Mouse (Mus musculus): ENCODE results near the gene Grik3. TPM values are rescaled to one million over a fixed set of nuclear protein-coding genes. Genes with fewer than 3 reads are reported as not detected.

The Grik3 gene
- total RNA-seq (2022) = under 1 TPM; 0.10 to 0.22 (median 0.17) TPM

GRCm38 (mm10) chr4:125490661-125491504 lies at the start of gene Grik3:
Gene Grik3, plus strand, starts transcription at chr4:125490700.
- no peak for DNase-seq (ENCODE audit: low spot score in 2 of 2)

- no peak for DNase-seq (ENCODE audit: low spot score in 2 of 2)
These were observed 48.7 kb upstream of the Grik3 start for GRCm38 (mm10) chr4:125441821-125442220.

GRCm38 (mm10) chr4:125444366-125444765 lies 46.1 kb upstream of the Grik3 start:
- no peak for DNase-seq (ENCODE audit: low spot score in 2 of 2)

GRCm38 (mm10) chr4:125450602-125451321 lies 39.7 kb upstream of the Grik3 start:
- no peak for DNase-seq (ENCODE audit: low spot score in 2 of 2)

- no peak for DNase-seq (ENCODE audit: low spot score in 2 of 2)
These were observed 38.7 kb upstream of the Grik3 start for GRCm38 (mm10) chr4:125451821-125452220.

- no peak for DNase-seq (ENCODE audit: low spot score in 2 of 2)
These were observed 34.0 kb upstream of the Grik3 start for GRCm38 (mm10) chr4:125456506-125456905.

- DNase-seq (ENCODE audit: low spot score in 2 of 2) = no peak
These were observed 33.1 kb upstream of the Grik3 start for GRCm38 (mm10) chr4:125457152-125458093.

GRCm38 (mm10) chr4:125459791-125460190 lies 30.7 kb upstream of the Grik3 start:
- no peak for DNase-seq (ENCODE audit: low spot score in 2 of 2)

- no peak for DNase-seq (ENCODE audit: low spot score in 2 of 2)
These were observed 20.7 kb upstream of the Grik3 start for GRCm38 (mm10) chr4:125469711-125470372.

- DNase-seq (ENCODE audit: low spot score in 2 of 2) = no peak
These were observed 15.6 kb upstream of the Grik3 start for GRCm38 (mm10) chr4:125474903-125475302.

- DNase-seq (ENCODE audit: low spot score in 2 of 2) = no peak
These were observed 12.4 kb upstream of the Grik3 start for GRCm38 (mm10) chr4:125478071-125478470.

- DNase-seq (ENCODE audit: low spot score in 2 of 2) = no peak
These were observed 9.2 kb upstream of the Grik3 start for GRCm38 (mm10) chr4:125481256-125481655.

- no peak for DNase-seq (ENCODE audit: low spot score in 2 of 2)
These were observed 6.4 kb upstream of the Grik3 start for GRCm38 (mm10) chr4:125484131-125484530.

GRCm38 (mm10) chr4:125485416-125486239 lies 4.9 kb upstream of the Grik3 start:
- DNase-seq (ENCODE audit: low spot score in 2 of 2) = no peak

- no peak for DNase-seq (ENCODE audit: low spot score in 2 of 2)
These were observed 3.9 kb upstream of the Grik3 start for GRCm38 (mm10) chr4:125486616-125487015.

- no peak for DNase-seq (ENCODE audit: low spot score in 2 of 2)
These were observed 3.5 kb upstream of the Grik3 start for GRCm38 (mm10) chr4:125487031-125487430.

- no peak for DNase-seq (ENCODE audit: low spot score in 2 of 2)
These were observed 1.5 kb upstream of the Grik3 start for GRCm38 (mm10) chr4:125488796-125489637.

GRCm38 (mm10) chr4:125489901-125490590 lies 454 bp upstream of the Grik3 start:
- DNase-seq (ENCODE audit: low spot score in 2 of 2) = no peak
